Mouse (Mus musculus): Measurements from ENCODE around the gene Dock10.

DNA sequence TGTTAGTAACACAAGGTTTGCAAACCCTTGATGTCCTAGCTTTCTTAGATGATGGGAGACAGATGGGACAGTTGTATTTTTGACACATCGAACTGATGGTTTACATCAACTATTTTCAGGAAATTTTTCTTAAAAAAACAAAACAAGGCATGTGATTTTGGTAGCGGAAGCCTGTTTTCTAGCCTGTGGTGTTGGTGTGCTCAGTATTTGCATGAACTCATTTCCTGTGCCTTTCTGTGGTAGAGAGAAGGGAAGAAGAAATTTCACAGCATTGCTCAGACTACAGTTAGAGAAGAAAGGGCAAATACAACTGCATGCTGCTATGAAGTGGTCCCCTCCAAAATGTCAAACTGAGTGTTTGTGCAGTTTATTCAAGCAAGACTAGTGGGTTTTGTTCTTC, 7.2 kb upstream of the Dock10 start:
- no peak for TF ChIP-seq CTCF (IDR thresholded peaks at IDR 0.05; ENCODE audit: borderline replicate concordance, control insufficient read depth, extremely low read depth, insufficient read depth, low read length, poor library complexity)
- no peak for TF ChIP-seq POLR2A (IDR thresholded peaks at IDR 0.05; ENCODE audit: control insufficient read depth, extremely low read depth, insufficient read depth, low read length, poor library complexity)
